Mouse (Mus musculus) liver, adult 2 months (tissue): ENCODE results near the gene E130308A19Rik.

Experiments
- CTCF ChIP-seq: fragments of 200-500 bp; IDR thresholded peaks from 2 replicates; pipeline ENCODE4 v1.5.1; 2011; ENCODE audit warnings: low read depth, low read length, control low read depth
- POLR2A ChIP-seq: fragments of 200-500 bp; IDR thresholded peaks from 2 replicates; pipeline ENCODE4 v1.6.1; 2011; ENCODE audit warnings: low read length, control low read depth; ENCODE audit not compliant: insufficient read depth; ENCODE audit errors: extremely low read depth

- no peak for TF ChIP-seq POLR2A
- TF ChIP-seq CTCF = no peak
These were observed 43.8 kb upstream of the E130308A19Rik start for GRCm38 (mm10) chr4:59582186-59582585.
